8 mouse cellular contexts compared by ENCODE assay signal in the genomic region with DNA sequence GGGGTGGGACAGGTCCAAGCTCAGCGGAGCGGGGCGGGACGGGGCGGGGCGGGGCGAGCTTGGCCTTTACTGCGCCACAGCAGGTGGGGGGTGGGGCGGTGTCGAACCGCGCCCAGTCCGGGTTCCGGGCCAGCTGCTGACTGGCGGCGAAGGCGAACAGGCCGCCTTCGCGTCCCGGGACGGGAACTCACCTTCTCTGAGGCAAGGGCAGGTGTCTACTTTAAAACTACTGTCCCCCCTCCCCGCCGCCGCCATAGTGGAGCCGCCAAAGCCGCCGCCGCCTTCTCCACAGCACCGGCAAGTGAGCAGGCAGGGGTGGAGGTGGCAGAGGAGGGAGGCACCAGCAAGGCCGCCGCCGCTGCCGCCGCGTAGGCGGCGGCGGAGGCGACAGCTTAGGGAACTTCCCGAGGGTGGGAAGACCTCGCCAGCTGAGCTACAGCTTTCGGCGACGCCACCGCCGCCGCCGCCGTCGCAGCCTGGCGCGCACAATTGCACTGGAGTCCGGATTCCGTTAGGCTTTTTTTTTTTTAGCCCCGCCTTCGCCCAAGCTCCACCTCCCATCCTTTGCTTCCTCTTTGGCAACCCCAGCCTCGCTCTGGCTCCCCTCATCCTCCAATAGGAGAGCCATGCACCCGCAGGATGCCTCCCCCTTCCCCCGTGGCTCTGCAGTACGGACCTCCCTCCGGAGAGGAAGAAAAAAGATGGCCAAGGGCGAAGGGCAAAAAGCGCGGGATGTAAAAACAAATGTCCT. TPM values are rescaled to one million over a fixed set of nuclear protein-coding genes. Genes with fewer than 3 reads are reported as not detected.
A peak's percentile ranks its signal among the peaks of the same experiment; 100 is the strongest.
DNase-seq lines count a peak whose midpoint lies in the region; ATAC-seq lines count a peak whose summit lies in the region.

TSS of gene Zmat1 (minus strand) at position 490 of the 751 bp plus-strand sequence.

- no peaks in the 10 kb centered on the region for H3K4me1 ChIP-seq in lung, embryonic 16.5 days (replicated peaks; ENCODE audit: control insufficient read depth, insufficient read depth, low read length)

- H3K4me2 ChIP-seq in lung, embryonic 16.5 days (ENCODE audit: low read depth, low read length), result peak within 1 kb of the TSS; percentile 59

- ATAC-seq in hematopoietic stem cell, adult 5-6 weeks (replicated peaks in 1 of 2; ENCODE audit: insufficient read depth in 1 of 2, low FRiP score in 2 of 2, low TSS enrichment in 1 of 2, low read depth in 1 of 2, poor library complexity in 2 of 2, severe bottlenecking in 2 of 2), result peak; percentile 100
- ATAC-seq in lung, embryonic 16.5 days (ENCODE audit: low read depth), result peak; percentile 99

- H3K27me3 ChIP-seq in lung, embryonic 16.5 days (ENCODE audit: control insufficient read depth, insufficient read depth, low read depth, low read length), result no peaks in the 10 kb centered on the region

- no peaks in the 10 kb centered on the region for H3K9me3 ChIP-seq in lung, embryonic 16.5 days (ENCODE audit: control insufficient read depth, low read length)

- 10% methylated on average over 40 of the region's 65 CpGs for WGBS in lung, embryonic 16.5 days

- peak within 1 kb of the TSS; percentile 92 for H3K27ac ChIP-seq in lung, embryonic 16.5 days (ENCODE audit: low read length)

- H3K4me3 ChIP-seq in lung, embryonic 16.5 days (ENCODE audit: low read length), result peak within 1 kb of the TSS; percentile 65

- peak within 1 kb of the TSS; percentile 81 for H3K9ac ChIP-seq in lung, embryonic 16.5 days (ENCODE audit: low read length)

- no peaks in the 10 kb centered on the region for H3K36me3 ChIP-seq in lung, embryonic 16.5 days (ENCODE audit: control insufficient read depth, insufficient read depth, low read length)

- DNase-seq in MEL-GATA-1-ER (ENCODE audit: extremely low read depth, low read depth), result peak; percentile 99
- peak; percentile 82 for DNase-seq in cerebellum, adult 8-10 months
- DNase-seq in forelimb bud, embryonic 11.5 days (ENCODE audit: low read depth, low spot score), result peak; percentile 90
- DNase-seq in layer of hippocampus, adult 9-10 months (ENCODE audit: low spot score), result peak; percentile 66
- DNase-seq in ovary, postnatal 10 days (ENCODE audit: low spot score), result peak; percentile 42
- DNase-seq in thymus, postnatal 10 days (ENCODE audit: low spot score in 2 of 2), result peak; percentile 80 to 85

RNA-seq across cellular contexts. Expression of gene Zmat1, which starts in this region (rescaled TPM):
- total RNA-seq in hematopoietic stem cell, adult 5-6 weeks (2017), result 2.8 and 9.0 TPM in 2 replicates
- polyA plus RNA-seq in lung, embryonic 16.5 days (2015; fragmentation: Nextera tagmentation; extraction: Ambion mirVana), result 6.5 TPM in 2 replicates

Comparison
In these comparisons a context has a peak if more than half of its experiments do, and no peak if none do; other contexts are left out.
1. Peak in every context shown above with its lines: DNase-seq, ATAC-seq, H3K4me3 ChIP-seq and H3K27ac ChIP-seq.
2. DNase-seq: peak in every context shown above with its lines; median percentile 99 in MEL-GATA-1-ER; 90 in forelimb bud, embryonic 11.5 days; 82 in thymus, postnatal 10 days; 82 in cerebellum, adult 8-10 months; 66 in layer of hippocampus, adult 9-10 months; 42 in ovary, postnatal 10 days.